Mouse (Mus musculus) heart, postnatal 0 days (tissue): ENCODE data around the gene Pax4. TPM values are rescaled to one million over a fixed set of nuclear protein-coding genes. Genes with fewer than 3 reads are reported as not detected.

ENCODE experiments used
- ATAC-seq: fragments of 200-750 bp; cut with Nextera tagmentation; 2 replicates; pipeline ENCODE4 v1.8.0; 2017; ENCODE audit warnings: low read depth, moderate number of reproducible peaks, moderate library complexity; ENCODE audit not compliant: insufficient read depth
- DNase-seq: peaks from one replicate; pipeline ENCODE4 v3.0.0-alpha.2; 2016; ENCODE audit warnings: low spot score
- H3K27ac ChIP-seq: fragments of 300-500 bp; sonication (generic); 2 replicates; pipeline ENCODE4 v1.5.1; 2014; ENCODE audit warnings: low read depth, mild to moderate bottlenecking
- H3K27me3 ChIP-seq: fragments of 300-500 bp; sonication (generic); 2 replicates; pipeline ENCODE4 v1.6.1; 2014; ENCODE audit warnings: low read length, mixed read lengths; ENCODE audit not compliant: control insufficient read depth, insufficient read depth
- H3K36me3 ChIP-seq: fragments of 300-500 bp; sonication (generic); replicated peaks from 2 replicates; pipeline ENCODE4 v1.6.1; 2014; ENCODE audit warnings: low read length, mixed read lengths; ENCODE audit not compliant: control insufficient read depth, insufficient read depth
- H3K4me1 ChIP-seq: fragments of 300-500 bp; sonication (generic); 2 replicates; pipeline ENCODE4 v1.6.1; 2014; ENCODE audit warnings: antibody characterized with exemption; ENCODE audit not compliant: control insufficient read depth, insufficient read depth
- H3K4me2 ChIP-seq: fragments of 300-500 bp; sonication (generic); 2 replicates; pipeline ENCODE4 v1.6.1; 2014; ENCODE audit warnings: low read depth, mild to moderate bottlenecking, low read length, moderate library complexity
- H3K4me3 ChIP-seq: fragments of 300-500 bp; sonication (generic); 2 replicates; pipeline ENCODE4 v1.5.1; 2014; ENCODE audit warnings: low read depth, low read length
- H3K9ac ChIP-seq: fragments of 300-500 bp; sonication (generic); replicated peaks from 2 replicates; pipeline ENCODE4 v1.6.1; 2014; ENCODE audit warnings: low read depth, low read length, mixed read lengths
- H3K9me3 ChIP-seq: fragments of 300-500 bp; sonication (generic); replicated peaks from 2 replicates; pipeline ENCODE4 v1.6.1; 2016; ENCODE audit warnings: low read length; ENCODE audit not compliant: control insufficient read depth
- CTCF ChIP-seq: IDR thresholded peaks from 2 replicates; pipeline ENCODE4 v1.5.1; 2016; ENCODE audit warnings: antibody characterized with exemption, control low read depth, low read depth
- EP300 ChIP-seq: IDR thresholded peaks from 2 replicates; pipeline ENCODE4 v1.6.1; 2016; ENCODE audit warnings: antibody characterized with exemption, low read depth
- WGBS: fragments of 180-500 bp; shearing (Covaris S2); extraction: QIAGEN DNeasy Blood & Tissue Kit; methylation state at CpG from one replicate; pipeline ENCODE4 v1.1.7; 2014; 5-methylcytosine and 5-hydroxymethylcytosine counted together
- polyA plus RNA-seq: library from polyadenylated mRNA; unstranded; fragments of >200 nt; fragmentation: Nextera tagmentation; extraction: Ambion mirVana; gene quantifications from 2 replicates; pipeline ENCODE4 v1.2.1, GENCODE M21; 2015
- total RNA-seq: library from RNA; depleted of rRNA; stranded (reverse); fragments of >200 nt; gene quantifications from 2 replicates; pipeline ENCODE4 v1.2.3, GENCODE M21; 2014; ENCODE audit warnings: low replicate concordance

Pax4 gene
- total and polyA plus RNA-seq, 2 experiments from 2014 or later = not detected

- DNase-seq = no peak
- peaks cover 68% of the 10 kb centered on the region for H3K4me1 ChIP-seq
Measured at GRCm38 (mm10) chr6:28486471-28486870, 37.3 kb upstream of the Pax4 start.

GRCm38 (mm10) chr6:28486008-28486407 lies 36.9 kb upstream of the Pax4 start:
- H3K9ac ChIP-seq = no peak overlapping the region
- H3K4me2 ChIP-seq = peak overlapping the region; percentile 32; the same call in 1 of the 2 replicates
- H3K4me1 ChIP-seq = peaks cover 73% of the 10 kb centered on the region
- no peak for TF ChIP-seq EP300
- no peak for TF ChIP-seq CTCF
- no peak overlapping the region for H3K4me3 ChIP-seq
- H3K27ac ChIP-seq = peak overlapping the region; percentile 77
- ATAC-seq (peak; percentile 87), DNase-seq (peak; percentile 73)
- no peaks in the 10 kb centered on the region for H3K27me3 ChIP-seq
- H3K36me3 ChIP-seq = peaks cover 6% of the 10 kb centered on the region; the same call in 1 of the 2 replicates
- no peaks in the 10 kb centered on the region for H3K9me3 ChIP-seq
- 36% methylated on average over 2 of the region's 2 CpGs for WGBS

More at GRCm38 (mm10) chr6:28486471-28486870, 37.3 kb upstream of the Pax4 start:
- no peaks in the 10 kb centered on the region for H3K27me3 ChIP-seq
- no peaks in the 10 kb centered on the region for H3K9me3 ChIP-seq
- peaks cover 6% of the 10 kb centered on the region; the same call in 1 of the 2 replicates for H3K36me3 ChIP-seq
- no peak overlapping the region for H3K4me3 ChIP-seq
- no peak for ATAC-seq
- 46% methylated on average over 2 of the region's 2 CpGs for WGBS
- TF ChIP-seq EP300 (no peak), CTCF (no peak)
- H3K9ac ChIP-seq = no peak overlapping the region
- H3K4me2 ChIP-seq = peak overlapping the region; percentile 32; the same call in 1 of the 2 replicates
- H3K27ac ChIP-seq = peak overlapping the region; percentile 77

GRCm38 (mm10) chr6:28482711-28483315 lies 33.7 kb upstream of the Pax4 start:
- Histone ChIP-seq H3K27ac (no peak overlapping the region), H3K9ac (no peak overlapping the region), H3K4me3 (no peak overlapping the region), H3K27me3 (no peaks in the 10 kb centered on the region), H3K36me3 (no peaks in the 10 kb centered on the region), H3K4me1 (peaks cover 73% of the 10 kb centered on the region), H3K4me2 (peak overlapping the region; percentile 4; the same call in 1 of the 2 replicates), H3K9me3 (no peaks in the 10 kb centered on the region)
- no peak for TF ChIP-seq CTCF
- TF ChIP-seq EP300 = no peak
- ATAC-seq (no peak), DNase-seq (no peak)
- WGBS = 58% methylated on average over 4 of the region's 4 CpGs

- ATAC-seq (no peak), DNase-seq (no peak)
- TF ChIP-seq EP300 (no peak), CTCF (no peak)
- H3K9ac ChIP-seq = peak overlapping the region; percentile 88
- 2% methylated on average over 21 of the region's 21 CpGs for WGBS
- peak overlapping the region; percentile 88 for H3K4me3 ChIP-seq
- H3K9me3 ChIP-seq = no peaks in the 10 kb centered on the region
- no peaks in the 10 kb centered on the region for H3K36me3 ChIP-seq
- H3K4me2 ChIP-seq = peak overlapping the region; percentile 94
- peaks cover 55% of the 10 kb centered on the region for H3K4me1 ChIP-seq
- H3K27ac ChIP-seq = peak overlapping the region; percentile 92
- H3K27me3 ChIP-seq = no peaks in the 10 kb centered on the region
Measured at GRCm38 (mm10) chr6:28480752-28481492, 31.8 kb upstream of the Pax4 start.

- DNase-seq (peak; percentile 100), ATAC-seq (peak; percentile 97)
- H3K9ac ChIP-seq = peak overlapping the region; percentile 88
- TF ChIP-seq EP300 = peak; percentile 49; the same call in 1 of the 2 replicates
- 0 out of 2 replicates have a peak, but pooled peaks have one; percentile 10 for TF ChIP-seq CTCF
- H3K4me2 ChIP-seq = peak overlapping the region; percentile 94
- 0% methylated on average over 68 of the region's 68 CpGs for WGBS
- H3K27ac ChIP-seq = peak overlapping the region; percentile 92
- H3K27me3 ChIP-seq = no peaks in the 10 kb centered on the region
- H3K4me3 ChIP-seq = peak overlapping the region; percentile 88
- no peaks in the 10 kb centered on the region for H3K36me3 ChIP-seq
- peaks cover 46% of the 10 kb centered on the region for H3K4me1 ChIP-seq
- no peaks in the 10 kb centered on the region for H3K9me3 ChIP-seq
Measured at GRCm38 (mm10) chr6:28479865-28480751, 31.0 kb upstream of the Pax4 start.
